Mouse (Mus musculus): ENCODE results near the gene Fbxl18.
A peak's percentile ranks its signal among the peaks of the same experiment; 100 is the strongest.

Fbxl18 gene

DNA sequence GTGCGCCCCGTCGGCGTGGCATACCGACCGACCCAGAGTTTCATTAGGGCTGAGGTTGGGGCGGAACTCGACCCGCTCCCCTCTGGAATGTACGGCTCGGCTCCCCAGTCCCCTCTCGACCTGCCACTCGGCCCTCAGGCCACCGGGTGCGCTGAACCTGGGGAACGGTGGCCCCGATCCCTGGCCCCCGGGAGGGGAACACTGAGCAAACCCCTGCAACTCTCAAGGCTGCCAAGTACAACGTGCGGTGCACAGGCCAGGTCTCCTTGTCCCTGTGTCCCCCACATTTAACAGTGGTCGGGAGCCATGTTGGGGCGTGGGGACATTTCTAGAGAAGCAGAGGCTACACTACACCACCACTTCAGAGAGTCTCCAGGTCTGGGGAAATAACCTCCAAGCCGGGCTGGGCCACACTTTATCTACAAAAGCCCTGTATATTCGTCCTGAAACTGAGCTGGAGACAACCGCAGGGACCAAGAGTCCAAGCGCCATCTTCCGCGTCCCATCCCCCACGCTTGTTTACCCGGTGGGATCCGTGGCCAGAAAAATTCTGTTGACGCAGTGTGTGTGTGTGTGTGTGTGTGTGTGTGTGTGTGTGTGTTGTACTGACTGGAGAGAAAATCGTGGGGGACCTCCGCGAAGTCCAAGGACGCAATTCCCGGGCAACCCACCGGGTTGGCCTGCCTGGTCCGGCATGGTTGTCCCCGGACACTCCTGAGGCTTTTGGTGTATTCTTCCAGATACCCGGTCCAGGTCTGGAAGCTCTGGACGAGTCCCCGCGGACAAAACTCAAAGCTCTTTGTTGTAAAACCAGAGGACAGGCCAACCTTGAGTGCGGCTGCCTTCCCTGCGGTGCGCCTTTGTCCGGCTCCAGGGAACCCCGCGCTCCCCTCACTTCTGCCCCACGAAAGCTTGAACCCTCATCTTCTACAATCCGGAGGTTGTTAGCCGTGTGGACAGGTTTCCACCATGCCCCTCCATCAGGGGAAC is 74.7 kb downstream of the Fbxl18 start:
- DNase-seq = peak; percentile 58

DNA sequence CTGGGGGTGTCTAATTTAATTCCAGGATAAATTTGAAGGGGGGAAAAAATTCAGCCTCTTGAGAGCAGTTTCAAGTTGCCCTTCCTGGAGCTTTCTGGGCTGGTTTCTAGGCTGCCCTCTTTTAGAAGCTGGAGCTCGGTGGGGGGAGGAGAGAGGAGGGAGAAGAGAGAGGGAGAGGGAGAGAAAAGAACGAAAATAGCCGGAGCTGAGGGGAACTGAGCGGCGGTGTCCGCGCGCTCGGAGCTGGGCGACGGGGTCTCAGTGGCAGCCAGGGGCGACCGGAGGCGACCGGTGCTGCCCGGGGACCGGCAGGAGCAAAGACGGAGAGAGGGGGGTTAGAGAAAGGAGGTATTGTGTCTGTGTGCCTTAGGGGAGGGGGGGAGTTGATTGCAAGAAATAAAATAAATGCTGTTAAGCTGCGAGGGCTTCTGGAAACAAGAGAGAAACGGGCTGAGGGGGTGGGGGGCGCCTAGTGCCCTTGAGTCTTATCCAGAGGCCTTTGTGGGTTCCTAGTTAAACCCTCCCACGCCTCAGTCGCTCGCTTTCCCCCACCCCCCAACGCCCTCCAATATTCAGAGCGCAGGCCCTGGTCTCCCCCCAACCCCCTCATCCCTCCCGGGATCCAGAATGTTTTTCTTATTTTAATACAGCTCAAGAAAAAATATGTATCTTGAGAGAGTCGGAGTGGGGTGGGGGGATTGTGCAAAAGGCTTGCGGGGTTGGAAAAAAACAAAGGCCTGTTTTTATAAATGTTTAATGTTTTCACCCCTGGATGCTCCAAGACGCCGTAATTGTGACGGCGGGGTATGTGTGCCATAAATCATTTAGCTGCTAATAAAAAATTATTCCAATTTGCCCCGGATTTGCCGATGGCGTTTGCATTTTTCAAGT is 75.6 kb downstream of the Fbxl18 start:
- DNase-seq = peak; percentile 90

DNA sequence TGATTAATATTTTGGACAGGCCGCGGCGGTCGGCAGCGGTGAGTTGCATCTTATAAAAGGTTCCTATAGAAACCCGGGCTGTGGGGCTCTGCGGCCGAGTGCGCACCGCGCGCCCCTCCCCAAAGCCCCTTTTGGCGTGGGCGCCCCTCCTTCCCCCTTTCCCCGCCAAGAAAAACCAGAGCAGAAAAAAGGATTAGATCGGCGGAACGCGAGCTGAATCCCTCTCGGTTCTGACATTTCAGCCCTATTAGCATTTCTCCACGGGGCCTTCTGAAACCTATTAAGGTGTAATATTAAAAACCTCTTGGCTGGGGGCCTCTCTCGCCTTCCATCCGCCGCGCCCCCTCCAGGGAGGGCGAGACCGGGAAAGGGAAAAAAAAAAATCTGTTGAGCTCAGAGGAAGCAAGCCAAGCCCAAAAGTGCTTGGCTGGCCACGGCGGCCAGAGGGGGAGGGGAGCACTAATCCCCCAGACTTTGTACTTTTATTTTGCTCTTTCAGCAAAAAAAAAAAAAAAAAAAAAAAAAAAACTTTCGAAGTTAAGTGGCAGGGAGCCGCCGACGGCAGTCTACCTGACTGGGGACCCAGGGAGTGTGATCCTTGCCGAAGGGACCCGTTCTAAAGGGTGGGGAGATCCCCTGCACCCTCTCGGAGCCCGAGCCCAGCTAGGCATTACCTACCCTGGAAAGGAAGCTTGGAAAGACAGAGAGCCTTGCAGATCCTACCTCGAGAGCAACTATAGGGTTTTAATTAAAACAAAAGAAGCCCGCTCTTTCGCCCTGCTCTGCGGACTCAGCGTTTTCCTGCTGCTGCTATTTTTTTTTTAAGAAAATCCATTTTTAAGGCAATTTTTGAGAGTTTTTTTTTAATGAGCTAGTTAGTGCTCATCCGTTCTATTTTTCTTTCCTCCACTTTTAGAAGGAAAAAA is 76.5 kb downstream of the Fbxl18 start:
- peak; percentile 61 for DNase-seq

GRCm38 (mm10) chr5:142817524-142818434 is 77.4 kb downstream of the Fbxl18 start, which contains the start of gene Tnrc18:
TSS of gene Tnrc18 (minus strand) at chr5:142817662.
- DNase-seq = peak; percentile 99
